Mouse (Mus musculus) neural tube, embryonic 15.5 days (tissue): ENCODE results near the gene Nos1ap. TPM values are rescaled to one million over a fixed set of nuclear protein-coding genes. Genes with fewer than 3 reads are reported as not detected.

Experiments
- ATAC-seq: fragments of 200-750 bp; cut with Nextera tagmentation; 2 replicates; pipeline ENCODE4 v1.8.0; 2017; ENCODE audit warnings: mild to moderate bottlenecking, moderate TSS enrichment, moderate library complexity; ENCODE audit not compliant: low FRiP score
- H3K27ac ChIP-seq: fragments of 300-500 bp; sonication (generic); replicated peaks from 2 replicates; pipeline ENCODE4 v1.5.1; 2015; ENCODE audit warnings: mild to moderate bottlenecking, inconsistent platforms
- H3K27me3 ChIP-seq: fragments of 300-500 bp; sonication (generic); replicated peaks from 2 replicates; pipeline ENCODE4 v1.6.1; 2015; ENCODE audit warnings: inconsistent platforms
- H3K36me3 ChIP-seq: fragments of 300-500 bp; sonication (generic); 2 replicates; pipeline ENCODE4 v1.6.1; 2015; ENCODE audit warnings: inconsistent platforms
- H3K4me1 ChIP-seq: fragments of 300-500 bp; sonication (generic); 2 replicates; pipeline ENCODE4 v1.6.1; 2015; ENCODE audit warnings: inconsistent platforms
- H3K4me2 ChIP-seq: fragments of 300-500 bp; sonication (generic); 2 replicates; pipeline ENCODE4 v1.6.1; 2015; ENCODE audit warnings: inconsistent platforms, mild to moderate bottlenecking, moderate library complexity
- H3K4me3 ChIP-seq: fragments of 300-500 bp; sonication (generic); replicated peaks from 2 replicates; pipeline ENCODE4 v1.5.1; 2015; ENCODE audit warnings: mild to moderate bottlenecking, inconsistent platforms
- H3K9ac ChIP-seq: fragments of 300-500 bp; sonication (generic); replicated peaks from 2 replicates; pipeline ENCODE4 v1.6.1; 2015; ENCODE audit warnings: mild to moderate bottlenecking, inconsistent platforms
- H3K9me3 ChIP-seq: fragments of 300-500 bp; sonication (generic); replicated peaks from 2 replicates; pipeline ENCODE4 v1.6.1; 2016; ENCODE audit warnings: inconsistent platforms
- WGBS: fragments of 180-500 bp; shearing (Covaris S2); methylation state at CpG from one replicate; pipeline ENCODE4 v1.1.7; 2015; ENCODE audit warnings: mixed read lengths; 5-methylcytosine and 5-hydroxymethylcytosine counted together
- polyA plus RNA-seq: library from polyadenylated mRNA; unstranded; fragments of >200 nt; fragmentation: Nextera tagmentation; extraction: Ambion mirVana; gene quantifications from 2 replicates; pipeline ENCODE4 v1.2.1, GENCODE M21; 2015

Nos1ap gene
- polyA plus RNA-seq, 1 experiment from 2014 or later, result 18.9 TPM

GRCm38 (mm10) chr1:170562431-170562830, 27.2 kb downstream of the Nos1ap start:
- WGBS, result 73% methylated on average over 1 of the region's 1 CpGs
- Histone ChIP-seq H3K9me3 (no peaks in the 10 kb centered on the region), H3K27ac (no peak overlapping the region), H3K4me1 (no peaks in the 10 kb centered on the region), H3K4me2 (no peak overlapping the region), H3K4me3 (no peak overlapping the region), H3K9ac (no peak overlapping the region), H3K36me3 (no peaks in the 10 kb centered on the region), H3K27me3 (no peaks in the 10 kb centered on the region)
- ATAC-seq, result no peak

- Histone ChIP-seq H3K4me1 (no peaks in the 10 kb centered on the region), H3K36me3 (no peaks in the 10 kb centered on the region), H3K4me3 (no peak overlapping the region), H3K9me3 (no peaks in the 10 kb centered on the region), H3K27me3 (no peaks in the 10 kb centered on the region), H3K4me2 (no peak overlapping the region), H3K9ac (no peak overlapping the region), H3K27ac (no peak overlapping the region)
- no peak for ATAC-seq
- 89% methylated on average over 3 of the region's 3 CpGs for WGBS
Observed at GRCm38 (mm10) chr1:170560768-170561167, 28.9 kb downstream of the Nos1ap start.

DNA sequence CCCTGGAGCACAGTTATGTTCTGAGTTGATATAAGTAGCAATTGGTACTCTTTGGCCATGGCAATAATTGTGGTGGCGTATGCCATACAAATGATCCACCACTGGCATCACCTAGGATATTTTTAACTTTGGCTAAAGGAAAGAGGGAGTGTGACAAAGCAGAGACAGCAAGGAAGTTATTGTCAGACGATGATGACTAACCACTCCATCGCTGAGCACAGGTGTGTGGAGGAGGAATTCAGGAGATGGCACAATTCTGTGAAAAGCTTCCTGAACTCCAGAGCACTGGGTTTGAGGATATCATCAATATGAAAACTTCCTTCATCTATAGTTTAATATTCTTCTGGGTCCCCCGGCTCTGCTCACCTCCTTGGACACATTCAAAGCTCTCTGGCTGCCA, 31.7 kb downstream of the Nos1ap start:
- no peaks in the 10 kb centered on the region for H3K36me3 ChIP-seq
- H3K9ac ChIP-seq, result no peak overlapping the region
- H3K4me2 ChIP-seq, result no peak overlapping the region
- no peaks in the 10 kb centered on the region for H3K9me3 ChIP-seq
- ATAC-seq, result no peak
- no peaks in the 10 kb centered on the region for H3K27me3 ChIP-seq
- 93% methylated on average over 4 of the region's 4 CpGs for WGBS
- no peak overlapping the region for H3K27ac ChIP-seq
- H3K4me3 ChIP-seq, result no peak overlapping the region
- no peaks in the 10 kb centered on the region for H3K4me1 ChIP-seq

GRCm38 (mm10) chr1:170556696-170557095, 33.0 kb downstream of the Nos1ap start:
- H3K27me3 ChIP-seq, result no peaks in the 10 kb centered on the region
- H3K4me3 ChIP-seq, result no peak overlapping the region
- 93% methylated on average over 6 of the region's 6 CpGs for WGBS
- no peak overlapping the region for H3K9ac ChIP-seq
- H3K4me2 ChIP-seq, result no peak overlapping the region
- H3K4me1 ChIP-seq, result no peaks in the 10 kb centered on the region
- H3K9me3 ChIP-seq, result no peaks in the 10 kb centered on the region
- no peak for ATAC-seq
- no peaks in the 10 kb centered on the region for H3K36me3 ChIP-seq
- no peak overlapping the region for H3K27ac ChIP-seq

DNA sequence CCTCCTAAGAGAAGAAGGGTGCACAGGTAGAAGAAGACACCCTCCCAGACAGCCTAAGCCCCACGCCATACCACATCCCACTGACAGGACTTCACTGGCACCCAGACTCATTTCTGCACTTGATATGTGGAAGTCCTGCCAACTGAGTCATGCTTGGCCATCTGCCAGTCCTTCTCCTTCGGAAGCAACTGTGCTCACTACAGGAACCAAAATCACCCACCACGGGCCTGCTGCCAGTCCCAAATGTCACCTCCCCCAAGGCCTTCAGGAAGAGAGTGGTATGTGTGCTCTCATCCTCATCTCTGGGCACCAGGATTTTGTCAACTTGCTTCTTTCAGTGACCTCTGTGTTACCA, 34.7 kb downstream of the Nos1ap start:
- no peaks in the 10 kb centered on the region for H3K27me3 ChIP-seq
- no peak overlapping the region for H3K4me3 ChIP-seq
- ATAC-seq, result no peak
- H3K9ac ChIP-seq, result no peak overlapping the region
- H3K9me3 ChIP-seq, result no peaks in the 10 kb centered on the region
- H3K27ac ChIP-seq, result no peak overlapping the region
- WGBS, result 66% methylated on average over 3 of the region's 3 CpGs
- H3K36me3 ChIP-seq, result no peaks in the 10 kb centered on the region
- H3K4me2 ChIP-seq, result no peak overlapping the region
- peaks cover 6% of the 10 kb centered on the region; the same call in 1 of the 2 replicates for H3K4me1 ChIP-seq

GRCm38 (mm10) chr1:170554235-170554938, 35.3 kb downstream of the Nos1ap start:
- H3K9ac ChIP-seq, result no peak overlapping the region
- no peak for ATAC-seq
- H3K27ac ChIP-seq, result no peak overlapping the region
- H3K4me3 ChIP-seq, result no peak overlapping the region
- 93% methylated on average over 4 of the region's 4 CpGs for WGBS
- H3K36me3 ChIP-seq, result no peaks in the 10 kb centered on the region
- H3K27me3 ChIP-seq, result no peaks in the 10 kb centered on the region
- H3K4me1 ChIP-seq, result peaks cover 6% of the 10 kb centered on the region; the same call in 1 of the 2 replicates
- H3K4me2 ChIP-seq, result no peak overlapping the region
- H3K9me3 ChIP-seq, result no peaks in the 10 kb centered on the region

- 56% methylated on average over 8 of the region's 8 CpGs for WGBS
- no peak overlapping the region for H3K4me2 ChIP-seq
- H3K4me3 ChIP-seq, result no peak overlapping the region
- no peaks in the 10 kb centered on the region for H3K9me3 ChIP-seq
- H3K9ac ChIP-seq, result no peak overlapping the region
- peaks cover 16% of the 10 kb centered on the region; the same call in 1 of the 2 replicates for H3K4me1 ChIP-seq
- no peaks in the 10 kb centered on the region for H3K27me3 ChIP-seq
- ATAC-seq, result no peak
- no peak overlapping the region for H3K27ac ChIP-seq
- no peaks in the 10 kb centered on the region for H3K36me3 ChIP-seq
Observed at GRCm38 (mm10) chr1:170550649-170551440, 38.8 kb downstream of the Nos1ap start.

- H3K4me2 ChIP-seq, result no peak overlapping the region
Observed at GRCm38 (mm10) chr1:170549059-170549458, 40.6 kb downstream of the Nos1ap start.

DNA sequence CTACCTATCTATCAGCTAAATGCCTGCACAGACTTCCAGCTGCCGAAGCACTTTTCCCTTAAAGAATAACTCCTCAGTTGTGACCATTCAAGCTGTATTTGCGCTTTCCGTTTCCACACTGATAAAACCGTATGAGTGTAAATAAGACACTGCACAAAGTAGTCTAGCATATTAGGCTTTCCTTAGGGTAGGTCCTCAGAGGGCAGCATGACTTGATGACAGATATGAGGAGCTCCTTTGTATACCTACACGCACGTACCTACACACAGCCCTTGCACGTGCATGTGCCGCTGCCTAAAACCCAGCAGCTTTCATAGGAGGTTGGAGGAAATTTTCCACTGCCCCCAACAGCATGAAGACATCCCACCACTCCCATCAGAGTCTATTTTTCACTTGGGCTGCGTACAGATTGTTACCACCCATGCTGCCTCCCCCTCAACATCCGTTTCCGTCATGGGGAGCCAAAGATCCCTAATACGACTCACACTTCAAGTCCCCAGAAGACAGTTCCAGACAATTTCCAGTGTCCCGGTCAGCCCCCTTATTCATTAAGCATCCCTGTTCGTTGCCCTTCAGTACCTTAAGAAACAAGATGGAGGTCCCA, 41.4 kb downstream of the Nos1ap start:
- Histone ChIP-seq H3K27me3 (no peaks in the 10 kb centered on the region), H3K27ac (no peak overlapping the region), H3K4me1 (peaks cover 16% of the 10 kb centered on the region; the same call in 1 of the 2 replicates), H3K9ac (no peak overlapping the region), H3K4me2 (no peak overlapping the region), H3K36me3 (no peaks in the 10 kb centered on the region), H3K4me3 (no peak overlapping the region), H3K9me3 (no peaks in the 10 kb centered on the region)
- 91% methylated on average over 14 of the region's 14 CpGs for WGBS
- no peak for ATAC-seq

More at GRCm38 (mm10) chr1:170549059-170549458, 40.6 kb downstream of the Nos1ap start:
- no peaks in the 10 kb centered on the region for H3K9me3 ChIP-seq
- 52% methylated on average over 9 of the region's 9 CpGs for WGBS
- no peak overlapping the region for H3K4me3 ChIP-seq
- peaks cover 16% of the 10 kb centered on the region; the same call in 1 of the 2 replicates for H3K4me1 ChIP-seq
- H3K36me3 ChIP-seq, result no peaks in the 10 kb centered on the region
- H3K9ac ChIP-seq, result no peak overlapping the region
- ATAC-seq, result peak; percentile 60; the same call in 1 of the 2 replicates
- no peaks in the 10 kb centered on the region for H3K27me3 ChIP-seq
- H3K27ac ChIP-seq, result no peak overlapping the region

DNA sequence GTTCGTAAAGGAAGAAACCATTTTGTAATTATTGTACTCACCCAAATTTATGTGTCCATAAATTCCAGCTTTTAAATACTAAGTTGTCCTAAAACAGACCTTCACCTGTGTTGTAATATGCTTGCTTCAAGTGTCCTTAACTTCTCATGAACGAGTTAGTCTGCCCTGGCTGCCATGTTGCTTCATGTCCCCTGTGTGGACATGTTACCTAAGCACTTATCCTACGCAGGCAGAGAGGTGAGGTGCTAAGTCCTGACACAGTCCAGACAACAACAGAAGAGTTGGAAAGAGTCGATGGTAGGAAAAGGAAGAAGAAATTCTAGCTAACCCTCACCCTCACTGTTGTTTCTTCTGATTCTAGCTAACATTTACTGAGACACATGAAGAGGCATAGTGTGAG, 43.4 kb downstream of the Nos1ap start:
- no peaks in the 10 kb centered on the region for H3K27me3 ChIP-seq

GRCm38 (mm10) chr1:170545286-170545685, 44.4 kb downstream of the Nos1ap start:
- ATAC-seq, result no peak
- H3K4me1 ChIP-seq, result peaks cover 10% of the 10 kb centered on the region; the same call in 1 of the 2 replicates
- no peak overlapping the region for H3K27ac ChIP-seq
- H3K4me3 ChIP-seq, result no peak overlapping the region
- no peaks in the 10 kb centered on the region for H3K27me3 ChIP-seq
- H3K9ac ChIP-seq, result no peak overlapping the region
- no peaks in the 10 kb centered on the region; the same call in 1 of the 2 replicates for H3K9me3 ChIP-seq
- no peak overlapping the region for H3K4me2 ChIP-seq
- 96% methylated on average over 6 of the region's 6 CpGs for WGBS
- H3K36me3 ChIP-seq, result no peaks in the 10 kb centered on the region

More for the DNA sequence above, 43.4 kb downstream of the Nos1ap start:
- no peaks in the 10 kb centered on the region; the same call in 1 of the 2 replicates for H3K9me3 ChIP-seq
- H3K4me3 ChIP-seq, result no peak overlapping the region
- no peak overlapping the region for H3K4me2 ChIP-seq
- H3K4me1 ChIP-seq, result peaks cover 16% of the 10 kb centered on the region; the same call in 1 of the 2 replicates
- H3K36me3 ChIP-seq, result no peaks in the 10 kb centered on the region
- 89% methylated on average over 4 of the region's 4 CpGs for WGBS
- no peak overlapping the region for H3K9ac ChIP-seq
- ATAC-seq, result no peak
- H3K27ac ChIP-seq, result no peak overlapping the region
